Mouse (Mus musculus) forebrain, postnatal 0 days (tissue): ENCODE measurements around the gene Ppp1r16b. TPM values are rescaled to one million over a fixed set of nuclear protein-coding genes. Genes with fewer than 3 reads are reported as not detected.
A peak's percentile ranks its signal among the peaks of the same experiment; 100 is the strongest.
"Not testable (repeated sequence)": the region's sequence is repeated elsewhere in the genome, so short reads cannot be mapped to it uniquely, and the experiment has no call there.

Experiments used
- ATAC-seq: fragments of 200-750 bp; cut with Nextera tagmentation; 2 replicates; pipeline ENCODE4 v1.8.0; 2017; ENCODE audit warnings: mild to moderate bottlenecking, moderate library complexity
- DNase-seq: peaks from one replicate; pipeline ENCODE4 v3.0.0-alpha.2; 2015
- H3K27ac ChIP-seq: fragments of 300-500 bp; sonication (generic); 2 replicates; pipeline ENCODE4 v1.5.1; 2014; ENCODE audit warnings: low read depth, mild to moderate bottlenecking, antibody characterized with exemption, low read length, moderate library complexity, mixed read lengths
- H3K27me3 ChIP-seq: fragments of 300-500 bp; sonication (generic); 2 replicates; pipeline ENCODE4 v1.6.1; 2014; ENCODE audit warnings: mild to moderate bottlenecking, low read length, mixed read lengths; ENCODE audit not compliant: insufficient read depth
- H3K36me3 ChIP-seq: fragments of 300-500 bp; sonication (generic); 2 replicates; pipeline ENCODE4 v1.6.1; 2014; ENCODE audit warnings: mild to moderate bottlenecking, moderate library complexity; ENCODE audit not compliant: insufficient read depth
- H3K4me1 ChIP-seq: fragments of 300-500 bp; sonication (generic); 2 replicates; pipeline ENCODE4 v1.6.1; 2014; ENCODE audit warnings: antibody characterized with exemption; ENCODE audit not compliant: insufficient read depth
- H3K4me2 ChIP-seq: fragments of 300-500 bp; sonication (generic); 2 replicates; pipeline ENCODE4 v1.6.1; 2014; ENCODE audit warnings: low read depth, mild to moderate bottlenecking, moderate library complexity
- H3K4me3 ChIP-seq: fragments of 300-500 bp; sonication (generic); 2 replicates; pipeline ENCODE4 v1.5.1; 2014; ENCODE audit warnings: low read depth, low read length, mixed read lengths
- H3K9ac ChIP-seq: fragments of 300-500 bp; sonication (generic); 2 replicates; pipeline ENCODE4 v1.6.1; 2014; ENCODE audit warnings: mild to moderate bottlenecking
- H3K9me3 ChIP-seq: fragments of 300-500 bp; sonication (generic); 2 replicates; pipeline ENCODE4 v1.6.1; 2016; ENCODE audit warnings: low read length
- CTCF ChIP-seq: sonication (generic); IDR thresholded peaks from 2 replicates; pipeline ENCODE4 v1.5.1; 2016; ENCODE audit warnings: antibody characterized with exemption, control low read depth, low read depth
- WGBS: fragments of 180-500 bp; shearing (Covaris S2); extraction: QIAGEN DNeasy Blood & Tissue Kit; methylation state at CpG from one replicate; pipeline ENCODE4 v1.1.7; 2014; 5-methylcytosine and 5-hydroxymethylcytosine counted together
- polyA plus RNA-seq: library from polyadenylated mRNA; unstranded; fragments of >200 nt; fragmentation: Nextera tagmentation; extraction: Ambion mirVana; gene quantifications from 2 replicates; pipeline ENCODE4 v1.2.1, GENCODE M21; 2015
- total RNA-seq: library from RNA; depleted of rRNA; stranded (reverse); fragments of >200 nt; gene quantifications from 2 replicates; pipeline ENCODE4 v1.2.3, GENCODE M21; 2014

The Ppp1r16b gene
- total and polyA plus RNA-seq, 2 experiments from 2014 or later, result 25.2 to 28.4 TPM

GRCm38 (mm10) chr2:158732521-158732920 lies 67.3 kb downstream of the Ppp1r16b start:
- no peak for DNase-seq
- Histone ChIP-seq H3K9ac (no peak overlapping the region), H3K4me1 (0 out of 2 replicates have a peak, but pooled peaks cover 4% of the 10 kb centered on the region), H3K4me3 (no peak overlapping the region), H3K27me3 (no peaks in the 10 kb centered on the region), H3K36me3 (no peaks in the 10 kb centered on the region), H3K27ac (no peak overlapping the region), H3K9me3 (no peaks in the 10 kb centered on the region), H3K4me2 (no peak overlapping the region)
- no peak for TF ChIP-seq CTCF
- 91% methylated on average over 9 of the region's 9 CpGs for WGBS
- no peak for ATAC-seq

- H3K27ac ChIP-seq, result no peak overlapping the region
- DNase-seq (no peak), ATAC-seq (no peak)
- H3K4me1 ChIP-seq, result 0 out of 2 replicates have a peak, but pooled peaks cover 4% of the 10 kb centered on the region
- no peaks in the 10 kb centered on the region for H3K36me3 ChIP-seq
- H3K4me3 ChIP-seq, result no peak overlapping the region
- no peak for TF ChIP-seq CTCF
- H3K27me3 ChIP-seq, result no peaks in the 10 kb centered on the region
- H3K9ac ChIP-seq, result no peak overlapping the region
- no peak overlapping the region for H3K4me2 ChIP-seq
- H3K9me3 ChIP-seq, result no peaks in the 10 kb centered on the region
- WGBS, result 86% methylated on average over 4 of the region's 4 CpGs
Measured at GRCm38 (mm10) chr2:158733136-158733535, 67.9 kb downstream of the Ppp1r16b start.

GRCm38 (mm10) chr2:158733914-158734313 lies 68.7 kb downstream of the Ppp1r16b start:
- H3K4me1 ChIP-seq, result 0 out of 2 replicates have a peak, but pooled peaks cover 4% of the 10 kb centered on the region
- ATAC-seq (no peak), DNase-seq (no peak)
- H3K27ac ChIP-seq, result peak overlapping the region; percentile 45; the same call in 1 of the 2 replicates
- H3K9ac ChIP-seq, result no peak overlapping the region
- H3K4me3 ChIP-seq, result no peak overlapping the region
- H3K9me3 ChIP-seq, result no peaks in the 10 kb centered on the region
- H3K27me3 ChIP-seq, result no peaks in the 10 kb centered on the region
- no peak for TF ChIP-seq CTCF
- 87% methylated on average over 6 of the region's 6 CpGs for WGBS
- H3K36me3 ChIP-seq, result no peaks in the 10 kb centered on the region
- H3K4me2 ChIP-seq, result no peak overlapping the region

GRCm38 (mm10) chr2:158734500-158735152 lies 69.4 kb downstream of the Ppp1r16b start:
- 0 out of 2 replicates have a peak, but pooled peaks cover 4% of the 10 kb centered on the region for H3K4me1 ChIP-seq
- H3K9me3 ChIP-seq, result no peaks in the 10 kb centered on the region
- no peak overlapping the region for H3K4me3 ChIP-seq
- peak overlapping the region; percentile 45 for H3K27ac ChIP-seq
- H3K27me3 ChIP-seq, result no peaks in the 10 kb centered on the region
- DNase-seq, result peak; percentile 70
- no peak overlapping the region for H3K4me2 ChIP-seq
- WGBS, result 55% methylated on average over 7 of the region's 7 CpGs
- no peaks in the 10 kb centered on the region for H3K36me3 ChIP-seq
- H3K9ac ChIP-seq, result no peak overlapping the region
- peak; percentile 65 for ATAC-seq
- no peak for TF ChIP-seq CTCF

GRCm38 (mm10) chr2:158735340-158735739 lies 70.1 kb downstream of the Ppp1r16b start:
- Histone ChIP-seq H3K27me3 (no peaks in the 10 kb centered on the region), H3K9ac (no peak overlapping the region), H3K4me1 (0 out of 2 replicates have a peak, but pooled peaks cover 4% of the 10 kb centered on the region), H3K9me3 (no peaks in the 10 kb centered on the region), H3K27ac (no peak overlapping the region), H3K4me2 (no peak overlapping the region), H3K36me3 (no peaks in the 10 kb centered on the region), H3K4me3 (no peak overlapping the region)
- no peak for ATAC-seq
- TF ChIP-seq CTCF, result no peak
- no peak for DNase-seq
- WGBS, result 92% methylated on average over 8 of the region's 8 CpGs

- 88% methylated on average over 4 of the region's 4 CpGs for WGBS
- not testable (repeated sequence) for H3K4me3 ChIP-seq, H3K4me1 ChIP-seq, H3K9ac ChIP-seq, H3K9me3 ChIP-seq, DNase-seq, H3K36me3 ChIP-seq, H3K4me2 ChIP-seq, H3K27ac ChIP-seq, ATAC-seq, H3K27me3 ChIP-seq
Measured at GRCm38 (mm10) chr2:158736247-158736646, 71.0 kb downstream of the Ppp1r16b start.

GRCm38 (mm10) chr2:158738591-158738990 lies 73.4 kb downstream of the Ppp1r16b start:
- Histone ChIP-seq H3K9me3 (no peaks in the 10 kb centered on the region), H3K27ac (no peak overlapping the region), H3K9ac (no peak overlapping the region), H3K4me2 (no peak overlapping the region), H3K4me3 (no peak overlapping the region), H3K4me1 (0 out of 2 replicates have a peak, but pooled peaks cover 4% of the 10 kb centered on the region), H3K36me3 (peaks cover 12% of the 10 kb centered on the region; the same call in 1 of the 2 replicates), H3K27me3 (no peaks in the 10 kb centered on the region)
- DNase-seq, result no peak
- no peak for TF ChIP-seq CTCF
- 62% methylated on average over 11 of the region's 11 CpGs for WGBS
- 0 out of 2 replicates have a peak, but pooled peaks have one; percentile 10 for ATAC-seq
